Mouse (Mus musculus) kidney, adult 8-10 months (tissue): ENCODE results near the gene Ncbp1.

Experiments used
- DNase-seq, 2 experiments: peaks; one replicate each; pipeline ENCODE4 v3.0.0; 2022

Gene Ncbp1

GRCm38 (mm10) chr4:46202562-46203126, 64.2 kb downstream of the Ncbp1 start:
- no peak for DNase-seq

DNA sequence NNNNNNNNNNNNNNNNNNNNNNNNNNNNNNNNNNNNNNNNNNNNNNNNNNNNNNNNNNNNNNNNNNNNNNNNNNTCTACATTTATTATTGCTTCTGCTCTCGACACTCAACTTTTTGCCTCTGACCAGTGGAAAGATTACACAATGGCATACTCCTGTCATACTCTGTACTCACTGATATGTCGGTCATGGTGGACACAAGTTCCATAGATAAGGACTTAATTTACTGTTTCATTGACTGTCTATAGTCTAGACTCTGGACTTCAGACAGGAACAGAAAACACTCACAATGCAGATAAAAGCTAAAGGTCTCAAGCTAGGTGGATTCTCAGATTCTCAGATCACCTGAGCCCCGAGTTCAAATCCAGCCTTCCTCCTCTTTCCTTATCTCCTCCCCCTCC, 82.7 kb downstream of the Ncbp1 start:
- DNase-seq, result no peak
